Mouse (Mus musculus) neural tube, embryonic 10.5 days (tissue): ENCODE results near the gene U2surp.

Source experiments
- DNase-seq: peaks from one replicate; pipeline ENCODE4 v3.0.0-alpha.2; 2017; ENCODE audit warnings: low spot score; ENCODE audit errors: extremely low spot score

U2surp gene

GRCm38 (mm10) chr9:95511472-95512330 lies at the start of gene U2surp:
Gene U2surp (minus strand): TSS chr9:95511996.
- peak; percentile 95 for DNase-seq

- no peak for DNase-seq
Observed at GRCm38 (mm10) chr9:95559936-95560735, 48.3 kb upstream of the U2surp start.

- DNase-seq, result peak; percentile 65
Observed at GRCm38 (mm10) chr9:95559059-95559935, 47.5 kb upstream of the U2surp start, which contains the start of gene Paqr9. Gene Paqr9 (plus strand): TSS chr9:95559657.

GRCm38 (mm10) chr9:95558726-95559058 lies 46.9 kb upstream of the U2surp start:
- no peak for DNase-seq

- DNase-seq, result no peak
Observed at GRCm38 (mm10) chr9:95557722-95558121, 45.9 kb upstream of the U2surp start.

- no peak for DNase-seq
Observed at GRCm38 (mm10) chr9:95556067-95556512, 44.3 kb upstream of the U2surp start.

- DNase-seq, result no peak
Observed at GRCm38 (mm10) chr9:95555233-95555740, 43.5 kb upstream of the U2surp start.

GRCm38 (mm10) chr9:95554231-95555221 lies 42.7 kb upstream of the U2surp start:
- no peak for DNase-seq

- DNase-seq, result no peak
Observed at GRCm38 (mm10) chr9:95552175-95552705, 40.4 kb upstream of the U2surp start.

- no peak for DNase-seq
Observed at GRCm38 (mm10) chr9:95550856-95551774, 39.3 kb upstream of the U2surp start.

- DNase-seq, result no peak
Observed at GRCm38 (mm10) chr9:95549626-95550411, 38.0 kb upstream of the U2surp start.

GRCm38 (mm10) chr9:95546679-95547078 lies 34.9 kb upstream of the U2surp start:
- no peak for DNase-seq

GRCm38 (mm10) chr9:95544598-95544997 lies 32.8 kb upstream of the U2surp start:
- DNase-seq, result no peak

- DNase-seq, result no peak
Observed at GRCm38 (mm10) chr9:95542475-95542874, 30.7 kb upstream of the U2surp start.

- no peak for DNase-seq
Observed at GRCm38 (mm10) chr9:95541650-95542432, 30.0 kb upstream of the U2surp start.

- no peak for DNase-seq
Observed at GRCm38 (mm10) chr9:95541208-95541607, 29.4 kb upstream of the U2surp start.

GRCm38 (mm10) chr9:95540487-95540886 lies 28.7 kb upstream of the U2surp start:
- no peak for DNase-seq
